Mouse (Mus musculus) inflammation-experienced regulatory T-cells (primary cell): ENCODE measurements around the gene Olfr1508. TPM values are rescaled to one million over a fixed set of nuclear protein-coding genes. Genes with fewer than 3 reads are reported as not detected.

Experiments
- polyA plus RNA-seq, 2 experiments: library from polyadenylated mRNA; unstranded; fragments of 100-300 nt; shearing (Covaris generic); gene quantifications; one replicate each; pipeline ENCODE4 v1.2.1; 2017

Olfr1508 gene
- polyA plus RNA-seq, result not detected

GRCm38 (mm10) chr14:52467395-52467794 is at the start of gene Olfr1508:
TSS of gene Olfr1508 (minus strand) at chr14:52467495.

GRCm38 (mm10) chr14:52495516-52495915 is 28.2 kb upstream of the Olfr1508 start, which contains the start of gene Olfr1507:
TSS of gene Olfr1507 (minus strand) at chr14:52495749.

GRCm38 (mm10) chr14:52442690-52443089 is 24.6 kb downstream of the Olfr1508 start, which contains the start of gene Olfr1509:
TSS of gene Olfr1509 (plus strand) at chr14:52442990.

GRCm38 (mm10) chr14:52414273-52414672 is 53.0 kb downstream of the Olfr1508 start, which contains the start of gene Olfr1510:
TSS of gene Olfr1510 (minus strand) at chr14:52414373.

Other genes starting within 250 kb of the Olfr1508 start
- gene Chd8, start 209.7 kb downstream of the Olfr1508 start, polyA plus RNA-seq, result 10 to 100 TPM; 33.5 to 39.3 TPM
- gene Tox4, start 188.3 kb downstream of the Olfr1508 start, polyA plus RNA-seq, result 10 to 100 TPM; 83.7 to 89.2 TPM
- gene Rab2b, start 187.9 kb downstream of the Olfr1508 start, polyA plus RNA-seq, result 10 to 100 TPM; 14.1 to 25.9 TPM
- 10 to 100 TPM; 64.7 to 72.9 TPM for gene Mettl3, start 162.4 kb downstream of the Olfr1508 start, polyA plus RNA-seq
- gene Sall2, start 138.7 kb downstream of the Olfr1508 start, polyA plus RNA-seq, result 1 to 10 TPM; 2.9 to 3.8 TPM
- gene Olfr1513, start 111.1 kb downstream of the Olfr1508 start, polyA plus RNA-seq, result under 1 TPM in 1 of 2 experiments, not detected in 1; 0.78 TPM
- not detected for gene Olfr1512, start 88.3 kb downstream of the Olfr1508 start, polyA plus RNA-seq
- gene Olfr1511, start 70.1 kb downstream of the Olfr1508 start, polyA plus RNA-seq, result 1 to 10 TPM in 1 of 2 experiments, not detected in 1; 1.2 TPM
- under 1 TPM; 0.20 to 0.37 TPM for gene Olfr1510, start 53.1 kb downstream of the Olfr1508 start, polyA plus RNA-seq
- gene Olfr1509, start 24.5 kb downstream of the Olfr1508 start, polyA plus RNA-seq, result under 1 TPM; 0.28 to 0.29 TPM
- 1 to 10 TPM in 1 of 2 experiments, not detected in 1; 2.3 TPM for gene Olfr1507, start 28.3 kb upstream of the Olfr1508 start, polyA plus RNA-seq